Mouse (Mus musculus): ENCODE measurements at regions not wholly inside any gene's neighbourhood (a gene's known extent, or its start where the extent isn't known, plus 50 kb on each side); places are given as distances from the start of the nearest gene placed in this dataset.
A peak's percentile ranks its signal among the peaks of the same experiment; 100 is the strongest.

DNA sequence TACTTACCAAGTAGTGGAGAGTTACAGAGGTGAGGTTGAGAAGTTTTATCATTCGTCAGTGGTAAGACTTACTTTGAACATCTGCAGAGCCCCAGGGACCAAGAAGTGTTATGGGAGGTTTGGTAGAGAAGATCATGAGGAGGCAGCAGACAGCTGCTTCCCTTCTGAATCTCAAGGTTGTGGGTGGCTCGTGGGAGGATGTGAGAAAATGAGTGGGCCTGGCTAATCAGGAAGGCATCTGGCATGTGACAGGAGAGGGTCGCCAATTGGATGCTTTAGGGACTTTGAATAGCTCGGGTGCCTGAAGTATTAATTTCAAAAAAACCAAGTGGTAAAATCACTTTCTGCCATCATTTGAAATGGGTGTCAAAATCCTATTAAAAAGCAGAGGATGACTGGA lies 258.9 kb downstream of the Sqor start:
- no peaks in the 10 kb centered on the region for H3K9me3 ChIP-seq (replicated peaks; ENCODE audit: control insufficient read depth, low read length)
- no peaks in the 10 kb centered on the region for H3K4me1 ChIP-seq (ENCODE audit: control insufficient read depth, insufficient read depth, low read length)
- no peak overlapping the region for H3K4me3 ChIP-seq (ENCODE audit: low read depth, low read length)
- H3K27me3 ChIP-seq (ENCODE audit: control insufficient read depth, insufficient read depth, low read length), result no peaks in the 10 kb centered on the region
- DNase-seq (ENCODE audit: low spot score) (no peak), ATAC-seq (replicated peaks; ENCODE audit: insufficient number of reproducible peaks, low FRiP score, low TSS enrichment, low read depth) (no peak)
- no peak overlapping the region for H3K9ac ChIP-seq (replicated peaks; ENCODE audit: low read length)
- whole genome bisulfite sequencing, result 60% methylated on average over 4 of the region's 4 CpGs
- no peak overlapping the region for H3K27ac ChIP-seq (replicated peaks; ENCODE audit: low read depth, low read length)
- no peak overlapping the region for H3K4me2 ChIP-seq (ENCODE audit: low read depth, low read length)
- no peaks in the 10 kb centered on the region for H3K36me3 ChIP-seq (replicated peaks; ENCODE audit: control insufficient read depth, insufficient read depth, low read depth, low read length)

DNA sequence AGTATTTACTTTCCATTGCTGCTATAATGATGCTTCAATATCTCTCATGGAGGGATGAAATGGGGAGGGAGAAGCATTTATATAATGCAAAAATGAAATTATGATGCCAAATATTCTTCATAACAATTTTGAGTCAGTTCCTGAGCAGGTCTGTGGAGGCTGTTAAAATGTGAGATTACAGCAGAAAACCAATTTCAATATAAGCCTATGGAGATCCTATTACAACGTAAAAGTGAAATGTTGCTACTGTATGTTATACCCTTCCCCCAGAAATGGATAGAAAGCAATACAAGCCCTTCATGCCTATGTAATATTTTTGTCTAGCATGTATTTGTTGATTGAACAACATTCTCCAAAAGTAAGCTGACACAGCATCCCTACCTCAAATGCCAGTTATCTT lies 259.3 kb downstream of the Sqor start:
- ATAC-seq (replicated peaks; ENCODE audit: insufficient number of reproducible peaks, low FRiP score, low TSS enrichment, low read depth), result no peak
- WGBS, result 86% methylated on average over 1 of the region's 1 CpGs
- H3K9me3 ChIP-seq (replicated peaks; ENCODE audit: control insufficient read depth, low read length), result no peaks in the 10 kb centered on the region
- no peaks in the 10 kb centered on the region for H3K27me3 ChIP-seq (ENCODE audit: control insufficient read depth, insufficient read depth, low read length)
- no peaks in the 10 kb centered on the region for H3K4me1 ChIP-seq (ENCODE audit: control insufficient read depth, insufficient read depth, low read length)
- H3K36me3 ChIP-seq (replicated peaks; ENCODE audit: control insufficient read depth, insufficient read depth, low read depth, low read length), result no peaks in the 10 kb centered on the region
- no peak overlapping the region for H3K27ac ChIP-seq (replicated peaks; ENCODE audit: low read depth, low read length)
- H3K4me3 ChIP-seq (ENCODE audit: low read depth, low read length), result no peak overlapping the region
- no peak overlapping the region for H3K9ac ChIP-seq (replicated peaks; ENCODE audit: low read length)
- no peak overlapping the region for H3K4me2 ChIP-seq (ENCODE audit: low read depth, low read length)
- DNase-seq (ENCODE audit: low spot score), result no peak

DNA sequence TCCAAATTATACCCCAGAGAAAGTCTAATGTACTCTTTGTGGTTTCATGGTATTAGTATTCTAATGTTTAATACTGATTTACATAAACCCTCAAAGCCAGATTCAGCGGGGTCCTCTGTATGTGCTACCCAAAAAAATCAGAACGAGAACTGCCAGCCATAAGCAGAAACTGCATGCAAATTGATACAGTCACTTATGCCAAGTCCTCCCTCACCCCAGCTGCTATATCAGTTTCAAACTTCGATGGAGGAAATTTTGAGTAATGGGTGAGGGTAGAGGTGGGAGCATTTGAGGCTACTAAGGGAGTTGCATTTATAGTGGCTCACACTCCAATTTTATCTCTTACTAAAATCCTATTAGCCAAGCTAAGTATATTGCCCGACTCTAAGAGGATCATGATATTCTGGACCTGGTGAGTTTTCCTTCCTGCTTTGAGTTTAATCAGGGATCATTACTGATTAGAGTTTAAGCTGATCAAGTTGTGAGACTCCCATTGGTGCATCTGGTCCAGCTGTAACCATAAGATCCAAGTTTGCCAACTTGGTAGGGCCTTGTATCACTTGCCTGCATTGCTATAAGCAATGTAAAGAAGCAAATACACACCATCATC lies 260.0 kb downstream of the Sqor start:
- Histone ChIP-seq H3K4me3 (ENCODE audit: low read depth, low read length) (no peak overlapping the region), H3K27ac (replicated peaks; ENCODE audit: low read depth, low read length) (no peak overlapping the region), H3K4me2 (ENCODE audit: low read depth, low read length) (no peak overlapping the region), H3K36me3 (replicated peaks; ENCODE audit: control insufficient read depth, insufficient read depth, low read depth, low read length) (no peaks in the 10 kb centered on the region), H3K27me3 (ENCODE audit: control insufficient read depth, insufficient read depth, low read length) (no peaks in the 10 kb centered on the region), H3K9ac (replicated peaks; ENCODE audit: low read length) (no peak overlapping the region), H3K9me3 (replicated peaks; ENCODE audit: control insufficient read depth, low read length) (no peaks in the 10 kb centered on the region), H3K4me1 (ENCODE audit: control insufficient read depth, insufficient read depth, low read length) (no peaks in the 10 kb centered on the region)
- WGBS, result 77% methylated on average over 4 of the region's 4 CpGs
- ATAC-seq (replicated peaks; ENCODE audit: insufficient number of reproducible peaks, low FRiP score, low TSS enrichment, low read depth) (no peak), DNase-seq (ENCODE audit: low spot score) (no peak)

DNA sequence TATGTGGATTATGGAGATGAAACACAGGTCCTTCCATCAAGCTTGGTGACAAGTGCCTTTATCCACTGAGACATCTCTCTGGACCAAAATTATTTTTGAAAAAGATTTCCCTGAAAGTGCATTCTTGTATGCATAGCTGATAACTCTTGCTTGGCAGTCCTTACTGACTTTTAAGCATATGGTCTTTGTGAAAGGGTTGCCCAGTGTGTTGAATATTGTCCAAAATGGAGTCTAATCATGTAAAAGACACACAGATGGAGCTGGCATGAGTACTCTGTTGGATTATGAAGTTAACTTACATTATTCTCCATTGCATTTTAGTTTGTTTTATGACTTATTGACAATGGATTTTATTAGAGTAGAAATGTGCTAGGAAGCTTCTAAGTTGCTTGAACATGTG lies 282.3 kb downstream of the Sqor start:
- no peaks in the 10 kb centered on the region for H3K4me1 ChIP-seq (ENCODE audit: control insufficient read depth, insufficient read depth, low read length)
- no peak overlapping the region for H3K4me3 ChIP-seq (ENCODE audit: low read depth, low read length)
- no peaks in the 10 kb centered on the region for H3K27me3 ChIP-seq (ENCODE audit: control insufficient read depth, insufficient read depth, low read length)
- no peak overlapping the region for H3K27ac ChIP-seq (replicated peaks; ENCODE audit: low read depth, low read length)
- H3K9me3 ChIP-seq (replicated peaks; ENCODE audit: control insufficient read depth, low read length), result no peaks in the 10 kb centered on the region
- no peak for DNase-seq (ENCODE audit: low spot score)
- no peak for ATAC-seq (replicated peaks; ENCODE audit: insufficient number of reproducible peaks, low FRiP score, low TSS enrichment, low read depth)
- H3K9ac ChIP-seq (replicated peaks; ENCODE audit: low read length), result no peak overlapping the region
- H3K4me2 ChIP-seq (ENCODE audit: low read depth, low read length), result no peak overlapping the region
- no peaks in the 10 kb centered on the region for H3K36me3 ChIP-seq (replicated peaks; ENCODE audit: control insufficient read depth, insufficient read depth, low read depth, low read length)

DNA sequence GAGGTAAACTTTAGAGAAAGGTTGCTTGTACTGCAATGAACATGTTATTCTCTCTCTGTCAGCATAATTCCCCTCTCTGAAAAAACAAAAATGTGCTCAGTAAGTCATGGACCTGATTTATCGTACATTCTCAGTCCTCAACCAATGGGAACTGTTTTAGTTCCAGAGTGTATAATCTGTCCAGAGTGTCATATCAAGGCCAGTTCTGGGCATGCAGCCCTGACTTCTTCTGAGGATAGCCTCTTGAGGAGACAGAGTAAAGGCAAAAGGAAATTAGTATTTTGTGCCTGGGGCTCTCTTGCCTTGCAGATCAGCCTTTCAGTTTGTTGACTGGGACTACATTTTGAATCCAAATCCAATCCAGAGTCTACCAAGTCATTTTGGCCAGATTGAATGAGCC lies 299.6 kb downstream of the Sqor start:
- Histone ChIP-seq H3K27ac (replicated peaks; ENCODE audit: low read depth, low read length) (no peak overlapping the region), H3K9ac (replicated peaks; ENCODE audit: low read length) (no peak overlapping the region)
- WGBS, result 87% methylated on average over 1 of the region's 1 CpGs

DNA sequence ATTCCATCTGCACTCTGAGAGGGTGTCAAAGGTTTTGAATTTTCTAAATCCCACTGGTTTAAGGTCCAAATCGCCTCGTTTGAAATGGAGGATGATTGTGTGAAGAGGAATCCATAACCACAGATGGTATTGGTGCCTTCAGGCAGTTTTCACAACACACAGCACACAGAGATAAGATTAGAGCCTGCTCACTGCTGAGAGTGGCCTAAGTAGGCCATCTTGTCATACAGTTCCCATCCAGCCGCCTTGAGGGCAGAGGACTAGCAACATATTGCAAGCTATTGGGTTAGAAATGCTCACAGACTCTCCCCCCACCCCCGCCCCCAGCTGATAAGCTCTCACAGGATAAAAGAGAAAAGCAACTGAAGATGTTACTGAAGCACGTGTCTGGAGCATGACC lies 303.8 kb downstream of the Sqor start:
- Histone ChIP-seq H3K9me3 (replicated peaks; ENCODE audit: control insufficient read depth, low read length) (no peaks in the 10 kb centered on the region), H3K36me3 (replicated peaks; ENCODE audit: control insufficient read depth, insufficient read depth, low read depth, low read length) (no peaks in the 10 kb centered on the region), H3K27ac (replicated peaks; ENCODE audit: low read depth, low read length) (no peak overlapping the region), H3K27me3 (ENCODE audit: control insufficient read depth, insufficient read depth, low read length) (no peaks in the 10 kb centered on the region), H3K4me3 (ENCODE audit: low read depth, low read length) (no peak overlapping the region), H3K9ac (replicated peaks; ENCODE audit: low read length) (no peak overlapping the region), H3K4me2 (ENCODE audit: low read depth, low read length) (no peak overlapping the region), H3K4me1 (ENCODE audit: control insufficient read depth, insufficient read depth, low read length) (no peaks in the 10 kb centered on the region)
- WGBS, result 36% methylated on average over 5 of the region's 5 CpGs
- DNase-seq (ENCODE audit: low spot score) (no peak), ATAC-seq (replicated peaks; ENCODE audit: insufficient number of reproducible peaks, low FRiP score, low TSS enrichment, low read depth) (0 out of 2 replicates have a peak, but pooled peaks have one; percentile 48)

More for the DNA sequence above, 299.6 kb downstream of the Sqor start:
- Histone ChIP-seq H3K9me3 (replicated peaks; ENCODE audit: control insufficient read depth, low read length) (no peaks in the 10 kb centered on the region), H3K4me1 (ENCODE audit: control insufficient read depth, insufficient read depth, low read length) (no peaks in the 10 kb centered on the region), H3K27me3 (ENCODE audit: control insufficient read depth, insufficient read depth, low read length) (no peaks in the 10 kb centered on the region), H3K4me3 (ENCODE audit: low read depth, low read length) (no peak overlapping the region), H3K4me2 (ENCODE audit: low read depth, low read length) (no peak overlapping the region), H3K36me3 (replicated peaks; ENCODE audit: control insufficient read depth, insufficient read depth, low read depth, low read length) (no peaks in the 10 kb centered on the region)
- DNase-seq (ENCODE audit: low spot score) (no peak), ATAC-seq (replicated peaks; ENCODE audit: insufficient number of reproducible peaks, low FRiP score, low TSS enrichment, low read depth) (no peak)

DNA sequence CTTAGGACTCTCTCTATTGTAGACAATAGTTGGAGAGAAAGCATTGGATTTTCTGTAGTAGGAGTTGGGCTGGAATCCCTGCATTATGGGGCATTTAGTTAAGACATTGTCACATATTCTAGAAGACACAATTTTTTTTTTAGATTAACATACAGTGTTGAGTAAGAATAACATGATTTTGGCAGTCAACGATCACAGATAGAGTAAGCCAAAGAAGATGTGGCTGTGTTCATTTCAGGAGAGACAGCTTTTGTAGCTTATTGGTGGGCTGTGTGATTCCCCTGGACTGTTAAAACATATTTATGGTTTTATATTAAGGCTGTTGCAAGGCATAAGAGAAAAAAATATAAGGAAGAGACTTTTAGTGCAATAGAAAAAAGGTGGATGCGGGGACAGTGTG lies 307.6 kb downstream of the Sqor start:
- H3K4me3 ChIP-seq (ENCODE audit: low read depth, low read length), result no peak overlapping the region
- H3K36me3 ChIP-seq (replicated peaks; ENCODE audit: control insufficient read depth, insufficient read depth, low read depth, low read length), result no peaks in the 10 kb centered on the region
- H3K27me3 ChIP-seq (ENCODE audit: control insufficient read depth, insufficient read depth, low read length), result no peaks in the 10 kb centered on the region
- H3K9ac ChIP-seq (replicated peaks; ENCODE audit: low read length), result no peak overlapping the region
- ATAC-seq (replicated peaks; ENCODE audit: insufficient number of reproducible peaks, low FRiP score, low TSS enrichment, low read depth), result no peak
- H3K4me1 ChIP-seq (ENCODE audit: control insufficient read depth, insufficient read depth, low read length), result no peaks in the 10 kb centered on the region
- no peak overlapping the region for H3K27ac ChIP-seq (replicated peaks; ENCODE audit: low read depth, low read length)
- WGBS, result 91% methylated on average over 2 of the region's 2 CpGs
- no peaks in the 10 kb centered on the region for H3K9me3 ChIP-seq (replicated peaks; ENCODE audit: control insufficient read depth, low read length)
- H3K4me2 ChIP-seq (ENCODE audit: low read depth, low read length), result no peak overlapping the region
- no peak for DNase-seq (ENCODE audit: low spot score)

DNA sequence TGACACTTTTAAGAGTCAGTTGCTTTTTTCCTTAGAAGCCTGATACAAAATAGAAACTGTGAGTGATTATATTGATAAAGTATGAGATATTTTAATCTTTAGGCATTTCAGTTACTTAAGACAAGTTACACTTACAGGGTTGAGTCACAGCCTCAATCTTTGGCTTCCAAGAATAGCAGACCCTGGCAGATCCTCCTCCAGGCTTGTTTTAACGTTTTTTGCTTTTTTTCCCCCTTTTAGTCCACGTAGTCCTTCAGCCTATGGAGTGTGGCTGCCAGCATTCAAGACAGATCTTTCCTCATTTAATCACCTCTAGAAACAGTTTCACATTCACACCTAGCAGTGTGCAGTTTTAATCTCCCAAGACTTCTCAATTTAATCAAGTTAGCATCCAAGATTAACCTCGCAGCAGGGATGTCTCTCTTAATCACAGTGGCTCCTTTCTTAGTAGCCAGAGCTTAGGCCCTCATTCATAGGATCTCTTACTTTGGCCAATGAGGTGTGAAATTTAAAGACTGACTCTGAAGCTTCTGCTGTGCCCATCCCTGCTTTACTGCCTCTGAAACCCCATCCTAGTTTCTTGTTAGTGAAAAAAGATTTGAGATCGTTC lies 308.5 kb downstream of the Sqor start:
- no peak overlapping the region for H3K4me2 ChIP-seq (ENCODE audit: low read depth, low read length)
- no peaks in the 10 kb centered on the region for H3K36me3 ChIP-seq (replicated peaks; ENCODE audit: control insufficient read depth, insufficient read depth, low read depth, low read length)
- H3K4me1 ChIP-seq (ENCODE audit: control insufficient read depth, insufficient read depth, low read length), result no peaks in the 10 kb centered on the region
- no peak overlapping the region for H3K4me3 ChIP-seq (ENCODE audit: low read depth, low read length)
- no peak overlapping the region for H3K27ac ChIP-seq (replicated peaks; ENCODE audit: low read depth, low read length)
- no peak overlapping the region for H3K9ac ChIP-seq (replicated peaks; ENCODE audit: low read length)
- no peaks in the 10 kb centered on the region for H3K27me3 ChIP-seq (ENCODE audit: control insufficient read depth, insufficient read depth, low read length)
- ATAC-seq (replicated peaks; ENCODE audit: insufficient number of reproducible peaks, low FRiP score, low TSS enrichment, low read depth), result no peak
- WGBS, result 35% methylated on average over 4 of the region's 4 CpGs
- DNase-seq (ENCODE audit: low spot score), result no peak
- no peaks in the 10 kb centered on the region for H3K9me3 ChIP-seq (replicated peaks; ENCODE audit: control insufficient read depth, low read length)

All from embryonic facial prominence, embryonic 11.5 days (tissue).